Mouse (Mus musculus) WW6 (cell line): ENCODE results near the gene Ilf2.
A peak's percentile ranks its signal among the peaks of the same experiment; 100 is the strongest.

Experiments
- DNase-seq: peaks from one replicate; pipeline ENCODE4 v3.0.0-alpha.2; 2013; ENCODE audit warnings: low read depth, low spot score

The Ilf2 gene

GRCm38 (mm10) chr3:90508950-90509746 lies 33.2 kb downstream of the Ilf2 start, which contains the start of gene Chtop:
Gene Chtop (minus strand): TSS chr3:90509498.
- peak; percentile 98 for DNase-seq

DNA sequence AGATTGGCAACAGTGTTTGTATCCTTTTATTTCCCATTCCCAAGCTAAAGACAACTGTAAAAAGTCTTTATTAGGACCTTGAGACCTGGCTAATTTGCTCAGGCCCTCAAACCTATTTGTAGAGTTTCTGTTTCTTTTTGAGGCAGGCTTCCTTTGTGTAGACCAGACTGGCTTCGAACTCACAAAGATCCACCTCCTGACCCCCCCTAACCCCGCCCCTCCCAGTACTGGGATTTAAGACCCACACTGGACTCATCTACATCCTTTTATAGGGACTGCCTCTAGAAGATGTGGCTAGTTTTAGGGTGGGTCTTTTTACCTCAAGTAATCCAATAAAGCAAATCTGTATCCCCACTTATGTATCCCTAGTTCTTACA lies 33.8 kb downstream of the Ilf2 start:
- DNase-seq, result peak; percentile 26

DNA sequence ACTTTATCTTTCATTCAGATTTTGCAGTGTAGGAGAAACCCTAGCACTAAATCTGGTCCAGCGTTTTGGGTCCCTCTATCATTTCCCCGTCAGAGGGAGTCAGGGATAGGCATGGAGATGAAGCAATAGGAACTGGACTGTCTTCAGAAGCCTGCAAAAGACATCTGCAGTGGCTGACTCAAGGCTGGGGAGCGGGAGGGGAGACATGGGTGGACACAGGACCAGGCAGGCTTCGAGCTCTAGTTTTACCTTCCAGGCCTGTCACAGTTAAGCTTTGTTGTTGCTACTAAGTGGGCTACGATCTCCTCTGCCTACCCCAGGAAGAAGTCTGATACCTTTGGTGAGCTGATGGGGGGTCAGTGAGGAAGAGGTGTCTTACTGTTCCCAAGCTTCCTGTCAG lies 36.4 kb downstream of the Ilf2 start:
- no peak for DNase-seq

- DNase-seq, result no peak
Measured at GRCm38 (mm10) chr3:90512948-90513642, 37.2 kb downstream of the Ilf2 start.

DNA sequence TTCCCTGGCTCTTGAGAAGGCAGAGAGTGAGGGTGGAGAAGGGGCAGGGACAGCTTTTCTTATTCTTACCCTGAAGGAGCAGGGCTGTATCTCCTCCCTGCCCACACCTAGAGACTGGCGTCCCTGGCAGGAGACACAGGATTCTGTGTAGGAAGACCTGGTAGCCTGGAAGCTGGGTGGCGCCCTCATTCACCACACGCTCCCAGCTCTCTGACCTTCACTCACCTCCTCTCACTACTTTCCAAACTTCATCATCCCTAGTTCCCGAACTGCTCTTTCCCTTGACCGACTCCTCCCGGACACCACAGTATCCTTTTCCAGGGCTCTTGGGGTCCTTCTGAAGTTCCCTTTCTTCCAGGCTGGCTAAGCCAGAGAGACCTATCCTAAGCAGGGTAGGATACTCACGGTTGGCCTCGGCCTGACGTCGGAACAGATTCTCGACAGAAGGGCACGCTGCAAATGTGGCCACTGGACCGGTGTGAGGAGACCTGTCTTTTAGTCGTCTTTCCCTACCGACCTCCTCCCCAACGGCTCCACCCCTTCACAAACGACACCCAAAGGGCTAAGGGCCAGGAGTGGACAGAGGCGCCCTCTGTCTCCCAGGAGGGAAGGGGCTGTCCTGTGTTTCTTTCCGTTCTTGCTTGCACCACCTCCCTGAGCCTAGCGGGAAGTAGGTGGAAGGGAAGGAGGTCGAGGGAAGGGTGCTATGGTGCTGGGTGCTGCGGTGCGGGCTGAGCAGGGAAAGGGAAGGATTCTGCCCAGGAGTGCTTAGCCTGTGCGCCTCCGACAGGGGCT lies 38.1 kb downstream of the Ilf2 start, which contains the start of the genes S100a1 and S100a13:
Gene S100a1 (minus strand): TSS at position 597 of the 795 bp plus-strand sequence.
Gene S100a13 (plus strand): TSS at position 640 of the 795 bp plus-strand sequence.
- DNase-seq, result no peak

- DNase-seq, result no peak
Measured at GRCm38 (mm10) chr3:90514691-90515090, 38.8 kb downstream of the Ilf2 start.

GRCm38 (mm10) chr3:90515242-90515641 lies 39.3 kb downstream of the Ilf2 start:
- DNase-seq, result no peak

DNA sequence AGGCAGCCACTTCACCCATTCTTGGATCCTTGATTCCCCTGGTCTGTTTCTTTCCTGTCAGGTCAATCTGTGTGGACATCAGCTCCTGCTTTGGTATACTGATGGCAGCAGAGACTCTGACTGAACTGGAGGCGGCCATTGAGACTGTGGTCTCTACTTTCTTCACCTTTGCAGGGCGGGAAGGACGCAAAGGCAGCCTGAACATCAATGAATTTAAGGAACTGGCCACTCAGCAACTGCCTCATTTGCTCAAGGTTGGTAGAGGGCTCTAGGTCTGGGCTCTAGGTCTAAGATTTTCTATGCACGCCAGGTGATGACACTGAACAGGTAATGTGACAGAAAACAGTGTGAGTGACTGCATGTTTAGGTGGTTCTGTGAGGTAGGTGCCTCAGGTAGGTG lies 39.9 kb downstream of the Ilf2 start:
- no peak for DNase-seq

DNA sequence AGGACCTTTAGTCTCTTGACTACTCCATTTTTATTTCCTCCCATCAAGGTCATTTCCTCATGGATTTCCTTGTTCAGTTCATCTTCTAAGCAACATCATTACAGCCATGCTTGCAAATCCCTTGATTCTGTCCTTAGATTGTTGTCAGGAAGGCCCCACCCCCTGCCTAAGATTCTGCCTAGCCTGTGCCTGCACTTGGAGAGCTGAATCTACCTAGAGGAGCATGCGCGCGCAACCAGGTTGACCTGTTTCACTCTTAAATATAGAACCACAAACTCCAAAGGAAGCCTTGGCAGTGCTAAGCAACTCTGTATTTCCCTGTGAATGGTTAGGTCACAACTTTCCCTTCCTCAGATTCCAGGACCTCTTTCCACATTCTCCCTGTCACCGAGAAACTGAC lies 41.8 kb downstream of the Ilf2 start:
- DNase-seq, result no peak

GRCm38 (mm10) chr3:90525421-90525820 lies 49.5 kb downstream of the Ilf2 start:
- no peak for DNase-seq

- no peak for DNase-seq
Measured at GRCm38 (mm10) chr3:90526076-90526475, 50.1 kb downstream of the Ilf2 start.

- DNase-seq, result no peak
Measured at GRCm38 (mm10) chr3:90526580-90526979, 50.7 kb downstream of the Ilf2 start, which contains the start of gene S100a14. Gene S100a14 (plus strand): TSS chr3:90526856.

GRCm38 (mm10) chr3:90527291-90527873 lies 51.5 kb downstream of the Ilf2 start:
- no peak for DNase-seq

GRCm38 (mm10) chr3:90531713-90532112 lies 55.8 kb downstream of the Ilf2 start:
- no peak for DNase-seq

DNA sequence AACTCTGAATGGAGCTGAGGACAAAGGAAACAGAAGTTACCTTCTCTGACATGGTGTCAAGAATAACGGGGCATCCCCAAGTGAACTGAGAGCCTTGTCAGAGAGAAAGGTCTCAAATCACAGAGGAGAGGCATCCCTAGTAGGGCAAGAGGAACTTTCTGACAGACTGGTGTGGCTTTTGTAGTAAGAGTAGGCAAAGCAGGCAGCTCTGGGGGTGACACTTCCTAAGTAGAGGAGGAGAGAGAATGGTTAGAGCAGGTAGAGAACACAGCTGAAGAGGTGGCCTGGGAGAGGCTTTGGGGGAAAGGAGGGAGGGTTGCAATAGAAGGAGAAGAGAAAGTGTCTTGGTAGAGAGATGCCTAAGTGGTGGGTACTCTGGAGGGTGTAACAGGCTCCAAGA lies 59.5 kb downstream of the Ilf2 start:
- no peak for DNase-seq

DNA sequence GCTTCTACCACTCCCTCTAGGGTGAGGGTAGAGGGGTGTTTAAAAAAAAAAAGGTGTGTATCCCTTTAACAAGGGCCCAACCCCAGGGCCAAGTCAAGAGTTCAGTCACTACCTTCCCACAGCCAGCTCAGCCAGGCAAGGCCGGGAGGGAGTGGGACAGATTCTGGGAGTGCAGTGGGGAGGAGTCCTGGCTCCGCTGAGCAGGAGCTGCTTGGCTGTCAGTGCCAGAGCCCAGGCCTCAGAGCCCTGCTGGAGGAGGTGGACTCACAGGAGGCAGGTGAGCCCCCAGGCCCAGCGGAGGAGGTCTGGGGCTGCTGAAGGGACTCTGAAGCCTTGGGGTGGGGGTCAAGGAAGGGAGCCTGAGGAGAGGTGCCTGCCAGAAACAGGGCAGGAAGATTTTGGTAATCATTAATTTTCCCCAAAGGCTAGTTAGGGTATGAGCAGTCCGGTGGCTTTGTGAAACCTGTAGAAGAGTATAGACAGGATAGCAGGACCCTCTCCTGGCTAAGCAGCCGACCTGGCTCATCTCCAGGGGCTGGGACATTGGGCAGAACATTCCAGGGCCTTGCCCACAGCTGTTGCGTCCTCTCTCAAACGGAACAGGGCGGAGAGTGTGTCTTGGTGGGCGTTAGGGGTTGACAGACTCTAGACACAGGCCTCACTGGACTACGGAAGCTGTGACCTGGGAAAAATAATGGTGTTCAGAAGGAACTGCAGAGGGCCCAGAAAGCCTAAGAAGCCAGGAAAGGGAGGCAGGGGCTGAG lies 61.4 kb downstream of the Ilf2 start, which contains the start of gene S100a16:
Gene S100a16 (plus strand): TSS at position 114 of the 764 bp plus-strand sequence.
- DNase-seq, result no peak

- DNase-seq, result no peak
Measured at GRCm38 (mm10) chr3:90537905-90538296, 62.0 kb downstream of the Ilf2 start.
